Mouse (Mus musculus) limb, embryonic 13.5 days (tissue): ENCODE measurements around the gene Utp15. TPM values are rescaled to one million over a fixed set of nuclear protein-coding genes. Genes with fewer than 3 reads are reported as not detected.

Experiments
- ATAC-seq: fragments of 200-750 bp; cut with Nextera tagmentation; 2 replicates; pipeline ENCODE4 v1.8.0; 2017; ENCODE audit warnings: low read depth, moderate number of reproducible peaks, moderate TSS enrichment; ENCODE audit not compliant: low FRiP score
- H3K27ac ChIP-seq: fragments of 300-500 bp; sonication (generic); 2 replicates; pipeline ENCODE4 v1.5.1; 2015; ENCODE audit warnings: inconsistent platforms, mild to moderate bottlenecking, moderate library complexity
- H3K27me3 ChIP-seq: fragments of 300-500 bp; sonication (generic); 2 replicates; pipeline ENCODE4 v1.6.1; 2015; ENCODE audit warnings: mild to moderate bottlenecking, inconsistent platforms
- H3K36me3 ChIP-seq: fragments of 300-500 bp; sonication (generic); 2 replicates; pipeline ENCODE4 v1.6.1; 2015; ENCODE audit warnings: inconsistent platforms, mild to moderate bottlenecking, moderate library complexity
- H3K4me1 ChIP-seq: fragments of 300-500 bp; sonication (generic); 2 replicates; pipeline ENCODE4 v1.6.1; 2015; ENCODE audit warnings: inconsistent platforms
- H3K4me2 ChIP-seq: fragments of 300-500 bp; sonication (generic); replicated peaks from 2 replicates; pipeline ENCODE4 v1.6.1; 2015; ENCODE audit warnings: inconsistent platforms, mild to moderate bottlenecking, moderate library complexity
- H3K4me3 ChIP-seq: fragments of 300-500 bp; sonication (generic); 2 replicates; pipeline ENCODE4 v1.5.1; 2015; ENCODE audit warnings: moderate library complexity, mild to moderate bottlenecking, inconsistent platforms
- H3K9ac ChIP-seq: fragments of 300-500 bp; sonication (generic); 2 replicates; pipeline ENCODE4 v1.6.1; 2015; ENCODE audit warnings: mild to moderate bottlenecking, inconsistent platforms
- H3K9me3 ChIP-seq: fragments of 300-500 bp; sonication (generic); 2 replicates; pipeline ENCODE4 v1.6.1; 2016; ENCODE audit warnings: inconsistent platforms
- WGBS: fragments of 180-500 bp; shearing (Covaris S2); methylation state at CpG from one replicate; pipeline ENCODE4 v1.1.7; 2015; 5-methylcytosine and 5-hydroxymethylcytosine counted together
- polyA plus RNA-seq: library from polyadenylated mRNA; unstranded; fragments of >200 nt; fragmentation: Nextera tagmentation; extraction: Ambion mirVana; gene quantifications from 2 replicates; pipeline ENCODE4 v1.2.1, GENCODE M21; 2015

Utp15 gene
- polyA plus RNA-seq, 1 experiment from 2014 or later: 33.8 TPM

DNA sequence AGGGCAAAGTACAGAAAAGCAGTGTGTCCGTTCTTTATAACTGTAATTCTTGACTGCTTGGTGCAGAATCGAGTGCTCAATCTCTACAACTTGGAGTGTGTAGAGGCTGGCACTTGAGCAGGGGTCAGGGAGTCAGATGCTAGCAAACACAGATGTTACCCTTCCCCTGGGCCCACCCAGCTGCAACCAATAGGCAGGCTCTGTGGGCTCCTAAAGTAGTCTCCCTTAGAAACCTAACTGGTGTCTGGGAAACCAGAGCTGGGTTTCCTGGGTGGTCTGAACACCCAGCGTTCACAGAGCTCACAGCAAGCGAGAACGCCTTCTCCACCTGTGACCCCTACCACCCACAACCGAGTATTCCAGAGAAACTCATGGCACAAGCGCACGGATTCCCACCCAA is 57.7 kb downstream of the Utp15 start:
- Histone ChIP-seq H3K9me3 (no peaks in the 10 kb centered on the region), H3K27me3 (peaks cover 19% of the 10 kb centered on the region), H3K4me2 (peak overlapping the region; percentile 96), H3K4me1 (peaks cover 18% of the 10 kb centered on the region; the same call in 1 of the 2 replicates), H3K4me3 (peak overlapping the region; percentile 65), H3K36me3 (no peaks in the 10 kb centered on the region), H3K9ac (0 out of 2 replicates have a peak overlapping the region, but pooled peaks have one; percentile 73), H3K27ac (no peak overlapping the region)
- 18% methylated on average over 8 of the region's 8 CpGs for WGBS
- 0 out of 2 replicates have a peak, but pooled peaks have one; percentile 7 for ATAC-seq

DNA sequence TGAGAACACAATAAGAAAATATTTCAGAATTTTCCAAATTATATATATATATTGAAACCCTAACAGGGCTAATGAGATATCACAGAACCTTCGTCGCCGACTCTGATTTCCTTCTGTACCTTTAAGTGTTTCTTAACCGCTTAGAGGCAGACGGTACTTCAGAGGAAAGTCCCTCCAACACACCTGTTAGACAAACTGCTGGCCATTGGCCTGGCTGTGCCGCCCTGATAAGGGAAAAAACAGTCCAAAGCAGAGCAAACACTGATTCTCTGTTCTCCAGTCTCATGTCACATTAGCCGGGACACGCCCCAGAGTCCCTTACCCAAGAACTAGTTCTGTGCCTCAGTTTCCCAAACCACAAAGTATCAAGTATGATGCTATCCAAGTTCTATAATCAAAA is 58.5 kb downstream of the Utp15 start:
- H3K4me2 ChIP-seq: no peak overlapping the region
- H3K27ac ChIP-seq: no peak overlapping the region
- no peak overlapping the region for H3K9ac ChIP-seq
- WGBS: 89% methylated on average over 8 of the region's 8 CpGs
- peaks cover 18% of the 10 kb centered on the region; the same call in 1 of the 2 replicates for H3K4me1 ChIP-seq
- peaks cover 19% of the 10 kb centered on the region for H3K27me3 ChIP-seq
- H3K36me3 ChIP-seq: no peaks in the 10 kb centered on the region
- no peak overlapping the region for H3K4me3 ChIP-seq
- ATAC-seq: no peak
- H3K9me3 ChIP-seq: no peaks in the 10 kb centered on the region

DNA sequence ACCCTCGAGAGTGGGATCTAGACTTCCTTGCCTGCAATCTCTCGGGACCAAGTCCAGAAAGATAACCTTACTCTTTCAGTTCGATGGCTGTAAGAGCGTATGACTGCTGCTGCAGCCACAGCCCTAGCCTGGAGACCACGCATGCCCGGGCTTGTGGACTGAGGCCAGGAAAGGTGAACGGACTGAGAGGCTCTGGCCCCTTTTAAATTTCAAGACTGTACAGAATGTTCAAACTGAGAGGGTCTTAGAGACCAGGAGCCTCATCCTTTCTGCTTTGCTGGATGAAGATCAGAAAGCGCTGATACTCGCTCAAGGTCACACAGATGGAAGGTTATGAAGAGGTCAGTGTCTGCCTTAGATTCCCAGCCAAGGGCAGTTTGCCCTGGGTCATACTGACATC is 61.4 kb downstream of the Utp15 start:
- no peak overlapping the region for H3K27ac ChIP-seq
- H3K9ac ChIP-seq: no peak overlapping the region
- H3K27me3 ChIP-seq: peaks cover 3% of the 10 kb centered on the region; the same call in 1 of the 2 replicates
- no peaks in the 10 kb centered on the region for H3K9me3 ChIP-seq
- no peaks in the 10 kb centered on the region for H3K36me3 ChIP-seq
- WGBS: 65% methylated on average over 9 of the region's 9 CpGs
- no peak for ATAC-seq
- no peak overlapping the region for H3K4me2 ChIP-seq
- peaks cover 9% of the 10 kb centered on the region; the same call in 1 of the 2 replicates for H3K4me1 ChIP-seq
- no peak overlapping the region for H3K4me3 ChIP-seq

Other genes starting within 250 kb of the Utp15 start
- 25.0 and 26.2 TPM in 2 replicates for gene Arhgef28, start 56.6 kb downstream of the Utp15 start, polyA plus RNA-seq
- 22.0 and 22.3 TPM in 2 replicates for gene Ankra2, start within 50 bp of the Utp15 start, polyA plus RNA-seq
- not detected in 2 replicates for gene Gm21976, start 16.8 kb upstream of the Utp15 start, polyA plus RNA-seq
- 728 and 732 TPM in 2 replicates for gene Btf3, start 54.0 kb upstream of the Utp15 start, polyA plus RNA-seq
- gene Foxd1, start 91.2 kb upstream of the Utp15 start, polyA plus RNA-seq: 0.19 TPM in 2 replicates
- gene Gm10320, start 229.0 kb upstream of the Utp15 start, polyA plus RNA-seq: 1.8 and 3.4 TPM in 2 replicates